Mouse (Mus musculus): ENCODE results near the gene 1810062G17Rik. TPM values are rescaled to one million over a fixed set of nuclear protein-coding genes. Genes with fewer than 3 reads are reported as not detected.

Gene 1810062G17Rik
- total and polyA plus RNA-seq, 2 experiments: 0.87 to 1.7 TPM

DNA sequence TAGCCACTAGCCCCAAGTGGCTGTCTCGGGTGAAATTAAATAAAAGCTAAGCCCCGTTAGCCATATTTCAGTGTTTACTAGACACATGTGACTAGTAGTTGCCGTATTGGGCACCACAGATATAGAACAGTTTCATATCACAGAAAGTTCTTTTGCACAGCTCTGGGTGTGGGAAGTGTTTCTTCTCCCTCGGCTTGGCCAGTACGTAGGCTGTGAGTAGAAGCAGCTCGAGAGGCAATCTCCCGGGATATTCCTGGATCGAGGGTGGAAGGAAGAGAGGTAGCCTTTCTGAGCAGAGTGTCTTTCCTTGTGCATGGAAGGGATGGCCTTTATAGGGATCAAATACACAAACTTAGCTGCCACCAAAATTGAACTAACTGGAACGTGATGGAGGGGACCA lies 40.5 kb downstream of the 1810062G17Rik start:
- Histone ChIP-seq H3K36me3 (ENCODE audit: control insufficient read depth, insufficient read depth, low read length) (no peaks in the 10 kb centered on the region), H3K27me3 (ENCODE audit: control insufficient read depth, insufficient read depth, low read length) (peaks cover 6% of the 10 kb centered on the region), H3K9ac (ENCODE audit: low read depth, low read length) (no peak overlapping the region), H3K4me3 (ENCODE audit: insufficient read depth, low read depth, low read length) (no peak overlapping the region), H3K79me2 (ENCODE audit: control insufficient read depth, insufficient read depth, low read length) (no peaks in the 10 kb centered on the region), H3K27ac (replicated peaks; ENCODE audit: insufficient read depth, low read depth, low read length) (no peak overlapping the region), H3K4me1 (ENCODE audit: control insufficient read depth, insufficient read depth, low read length) (no peaks in the 10 kb centered on the region)
- TF ChIP-seq CTCF (IDR thresholded peaks at IDR 0.05; ENCODE audit: low read depth, low read length) (no peak), POLR2A (IDR thresholded peaks at IDR 0.05; ENCODE audit: extremely low read depth, insufficient read depth, low read length) (no peak)
- DNase-seq (ENCODE audit: extremely low read depth, low read depth, low spot score): no peak
- 88% methylated on average over 9 of the region's 9 CpGs for WGBS

DNA sequence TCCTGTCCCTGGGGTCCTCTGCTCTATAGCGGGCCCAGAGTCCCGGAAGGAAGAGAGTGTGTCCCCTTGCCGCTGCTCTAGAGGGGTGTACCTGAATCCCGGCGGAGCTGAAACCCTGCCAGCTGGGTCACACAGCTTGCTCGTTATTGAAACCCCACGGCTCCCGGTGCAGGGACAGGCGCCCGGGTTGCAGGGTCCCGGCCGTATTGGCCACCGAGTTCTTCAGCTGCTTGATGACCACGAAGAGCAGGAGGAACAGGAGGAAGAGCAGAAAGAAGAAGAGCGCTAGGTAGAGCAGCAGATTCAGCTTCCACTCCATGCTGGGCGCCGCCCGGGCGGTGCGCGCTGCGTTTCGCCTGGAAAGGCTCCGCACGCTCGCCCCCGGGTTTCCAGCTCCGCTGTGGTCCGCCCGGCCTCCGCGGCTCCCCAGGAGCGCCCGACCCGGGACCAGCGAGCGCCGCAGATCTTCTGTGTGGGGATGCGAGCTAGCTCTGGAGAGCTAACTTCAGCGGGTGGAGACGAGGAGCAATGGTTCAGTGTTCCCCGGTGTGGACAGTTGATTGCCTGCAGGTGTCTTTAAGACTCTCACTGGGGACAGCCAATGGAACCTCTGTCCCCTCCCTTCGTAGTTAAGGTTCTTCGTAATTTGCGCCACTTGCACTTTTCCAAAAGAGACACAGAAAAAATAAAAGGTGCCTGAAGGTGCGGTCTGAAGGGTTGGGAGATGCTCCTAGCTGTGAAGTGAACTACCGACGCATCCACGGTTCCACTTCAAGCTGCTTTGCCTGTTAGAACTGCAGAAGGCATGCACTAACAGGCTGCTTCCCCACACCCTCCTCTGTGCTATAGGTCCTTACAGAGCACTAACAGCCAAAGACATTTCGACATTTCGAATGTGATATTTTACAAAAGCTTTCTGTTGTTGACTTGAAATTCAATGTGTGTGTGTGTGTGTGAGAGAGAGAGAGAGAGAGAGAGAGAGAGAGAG lies 45.6 kb downstream of the 1810062G17Rik start, which contains the start of gene Gm11549:
Gm11549 (minus strand) TSS at position 741 of the 988 bp plus-strand sequence.
- Histone ChIP-seq H3K9ac (ENCODE audit: low read depth, low read length) (no peak within 1 kb of the TSS), H3K27ac (replicated peaks; ENCODE audit: insufficient read depth, low read depth, low read length) (no peak within 1 kb of the TSS), H3K4me3 (ENCODE audit: insufficient read depth, low read depth, low read length) (peak within 1 kb of the TSS; percentile 25; the same call in 1 of the 2 replicates), H3K4me1 (ENCODE audit: control insufficient read depth, insufficient read depth, low read length) (peaks cover 3% of the 10 kb centered on the region; the same call in 1 of the 2 replicates), H3K27me3 (ENCODE audit: control insufficient read depth, insufficient read depth, low read length) (peaks cover 12% of the 10 kb centered on the region), H3K79me2 (ENCODE audit: control insufficient read depth, insufficient read depth, low read length) (no peaks in the 10 kb centered on the region), H3K36me3 (ENCODE audit: control insufficient read depth, insufficient read depth, low read length) (no peaks in the 10 kb centered on the region)
- WGBS: 3% methylated on average over 51 of the region's 51 CpGs
- TF ChIP-seq POLR2A (IDR thresholded peaks at IDR 0.05; ENCODE audit: extremely low read depth, insufficient read depth, low read length) (no peak), CTCF (IDR thresholded peaks at IDR 0.05; ENCODE audit: low read depth, low read length) (no peak)
- no peak for DNase-seq (ENCODE audit: extremely low read depth, low read depth, low spot score)

DNA sequence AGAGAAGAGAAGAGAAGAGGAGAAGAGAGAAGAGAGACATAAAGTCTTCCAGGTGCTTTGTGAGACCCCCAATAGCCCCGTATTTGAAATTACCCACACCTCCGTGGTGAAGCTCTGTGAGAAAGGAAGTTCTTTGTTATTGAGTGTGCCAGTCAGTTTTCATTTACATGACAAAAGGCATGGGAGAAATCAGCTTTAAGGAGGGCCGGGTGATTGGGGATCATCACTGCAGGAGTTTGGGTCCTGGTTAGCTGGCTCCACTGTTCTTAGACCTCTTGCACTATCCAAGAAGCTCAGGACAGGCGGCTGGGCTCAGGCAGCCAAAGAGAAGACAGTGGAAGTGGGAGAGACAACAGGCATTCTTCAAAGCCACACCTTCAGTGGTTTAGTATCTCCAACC lies 46.4 kb downstream of the 1810062G17Rik start:
- Histone ChIP-seq H3K36me3 (ENCODE audit: control insufficient read depth, insufficient read depth, low read length) (no peaks in the 10 kb centered on the region), H3K4me3 (ENCODE audit: insufficient read depth, low read depth, low read length) (no peak overlapping the region), H3K9ac (ENCODE audit: low read depth, low read length) (no peak overlapping the region), H3K4me1 (ENCODE audit: control insufficient read depth, insufficient read depth, low read length) (peaks cover 3% of the 10 kb centered on the region; the same call in 1 of the 2 replicates), H3K27me3 (ENCODE audit: control insufficient read depth, insufficient read depth, low read length) (peaks cover 12% of the 10 kb centered on the region), H3K79me2 (ENCODE audit: control insufficient read depth, insufficient read depth, low read length) (no peaks in the 10 kb centered on the region), H3K27ac (replicated peaks; ENCODE audit: insufficient read depth, low read depth, low read length) (no peak overlapping the region)
- 44% methylated on average over 4 of the region's 4 CpGs for WGBS
- TF ChIP-seq CTCF (IDR thresholded peaks at IDR 0.05; ENCODE audit: low read depth, low read length) (no peak), POLR2A (IDR thresholded peaks at IDR 0.05; ENCODE audit: extremely low read depth, insufficient read depth, low read length) (no peak)
- no peak for DNase-seq (ENCODE audit: extremely low read depth, low read depth, low spot score)

DNA sequence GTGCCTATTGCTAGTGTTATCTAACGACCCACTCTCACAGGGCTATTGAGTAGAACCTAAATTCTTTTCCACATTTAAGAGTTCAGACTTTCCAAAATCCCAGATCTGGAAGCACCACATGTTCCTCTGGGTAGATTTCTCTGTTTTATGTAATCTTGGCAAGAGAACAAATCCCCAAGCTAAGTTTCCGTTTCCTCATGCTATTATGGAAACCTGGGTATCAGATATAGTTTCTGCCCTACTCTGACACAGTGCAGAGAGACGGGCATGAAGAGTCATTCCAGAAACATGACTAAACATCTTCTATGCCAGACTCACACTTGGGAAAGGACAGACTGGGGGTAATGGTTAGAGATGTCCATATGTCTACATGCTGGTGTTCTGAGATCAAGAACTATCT lies 48.7 kb downstream of the 1810062G17Rik start:
- no peak for DNase-seq (ENCODE audit: extremely low read depth, low read depth, low spot score)
- H3K27me3 ChIP-seq (ENCODE audit: control insufficient read depth, insufficient read depth, low read length): peaks cover 12% of the 10 kb centered on the region
- peaks cover 3% of the 10 kb centered on the region; the same call in 1 of the 2 replicates for H3K4me1 ChIP-seq (ENCODE audit: control insufficient read depth, insufficient read depth, low read length)
- no peak overlapping the region for H3K4me3 ChIP-seq (ENCODE audit: insufficient read depth, low read depth, low read length)
- H3K36me3 ChIP-seq (ENCODE audit: control insufficient read depth, insufficient read depth, low read length): no peaks in the 10 kb centered on the region
- no peaks in the 10 kb centered on the region for H3K79me2 ChIP-seq (ENCODE audit: control insufficient read depth, insufficient read depth, low read length)
- no peak overlapping the region for H3K27ac ChIP-seq (replicated peaks; ENCODE audit: insufficient read depth, low read depth, low read length)
- no peak overlapping the region for H3K9ac ChIP-seq (ENCODE audit: low read depth, low read length)
- no peak for TF ChIP-seq CTCF (IDR thresholded peaks at IDR 0.05; ENCODE audit: low read depth, low read length)
- TF ChIP-seq POLR2A (IDR thresholded peaks at IDR 0.05; ENCODE audit: extremely low read depth, insufficient read depth, low read length): no peak
- WGBS: 70% methylated on average over 3 of the region's 3 CpGs

DNA sequence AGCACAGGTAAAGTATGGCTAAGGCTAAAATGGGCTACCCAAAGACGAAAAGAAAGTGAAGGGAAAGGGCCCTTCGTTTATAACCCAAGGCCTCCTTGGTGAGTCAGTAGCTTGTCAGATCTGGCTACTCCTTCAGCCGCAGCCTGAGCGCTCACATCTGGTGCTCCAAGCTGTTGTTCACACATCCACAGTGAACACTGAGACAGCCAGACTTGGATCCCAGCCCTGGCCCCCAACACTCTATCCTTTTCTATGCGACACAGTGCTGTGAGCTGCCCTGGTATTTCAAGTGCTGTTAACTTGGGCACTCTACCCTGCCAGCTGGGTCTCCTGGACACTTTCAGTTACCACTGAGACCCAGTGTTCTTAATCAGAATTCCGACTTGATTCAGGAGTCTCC lies 54.6 kb downstream of the 1810062G17Rik start:
- no peak for DNase-seq (ENCODE audit: extremely low read depth, low read depth, low spot score)
- Histone ChIP-seq H3K36me3 (ENCODE audit: control insufficient read depth, insufficient read depth, low read length) (no peaks in the 10 kb centered on the region), H3K4me1 (ENCODE audit: control insufficient read depth, insufficient read depth, low read length) (peaks cover 4% of the 10 kb centered on the region; the same call in 1 of the 2 replicates), H3K4me3 (ENCODE audit: insufficient read depth, low read depth, low read length) (no peak overlapping the region), H3K79me2 (ENCODE audit: control insufficient read depth, insufficient read depth, low read length) (no peaks in the 10 kb centered on the region), H3K9ac (ENCODE audit: low read depth, low read length) (no peak overlapping the region), H3K27me3 (ENCODE audit: control insufficient read depth, insufficient read depth, low read length) (no peaks in the 10 kb centered on the region), H3K27ac (replicated peaks; ENCODE audit: insufficient read depth, low read depth, low read length) (no peak overlapping the region)
- WGBS: 97% methylated on average over 6 of the region's 6 CpGs
- TF ChIP-seq CTCF (IDR thresholded peaks at IDR 0.05; ENCODE audit: low read depth, low read length) (no peak), POLR2A (IDR thresholded peaks at IDR 0.05; ENCODE audit: extremely low read depth, insufficient read depth, low read length) (no peak)

Measured in liver, adult 2 months (tissue).